Mouse (Mus musculus) gastrocnemius, adult 8-10 months (tissue): Measurements from ENCODE around the gene Tmem62. TPM values are rescaled to one million over a fixed set of nuclear protein-coding genes. Genes with fewer than 3 reads are reported as not detected.
A peak's percentile ranks its signal among the peaks of the same experiment; 100 is the strongest.
"Not testable (repeated sequence)": the region's sequence is repeated elsewhere in the genome, so short reads cannot be mapped to it uniquely, and the experiment has no call there.

Experiments
- DNase-seq, 2 experiments: peaks; one replicate each; pipeline ENCODE4 v3.0.0; 2022; ENCODE audit warnings: low spot score in 2 of 2
- total RNA-seq, 4 experiments: library from RNA; stranded (reverse); gene quantifications; 2 replicates each; pipeline ENCODE4 v1.2.4; 2022

Gene Tmem62
- total RNA-seq, result 1 to 10 TPM; 2.9 to 4.0 (median 3.2) TPM

DNA sequence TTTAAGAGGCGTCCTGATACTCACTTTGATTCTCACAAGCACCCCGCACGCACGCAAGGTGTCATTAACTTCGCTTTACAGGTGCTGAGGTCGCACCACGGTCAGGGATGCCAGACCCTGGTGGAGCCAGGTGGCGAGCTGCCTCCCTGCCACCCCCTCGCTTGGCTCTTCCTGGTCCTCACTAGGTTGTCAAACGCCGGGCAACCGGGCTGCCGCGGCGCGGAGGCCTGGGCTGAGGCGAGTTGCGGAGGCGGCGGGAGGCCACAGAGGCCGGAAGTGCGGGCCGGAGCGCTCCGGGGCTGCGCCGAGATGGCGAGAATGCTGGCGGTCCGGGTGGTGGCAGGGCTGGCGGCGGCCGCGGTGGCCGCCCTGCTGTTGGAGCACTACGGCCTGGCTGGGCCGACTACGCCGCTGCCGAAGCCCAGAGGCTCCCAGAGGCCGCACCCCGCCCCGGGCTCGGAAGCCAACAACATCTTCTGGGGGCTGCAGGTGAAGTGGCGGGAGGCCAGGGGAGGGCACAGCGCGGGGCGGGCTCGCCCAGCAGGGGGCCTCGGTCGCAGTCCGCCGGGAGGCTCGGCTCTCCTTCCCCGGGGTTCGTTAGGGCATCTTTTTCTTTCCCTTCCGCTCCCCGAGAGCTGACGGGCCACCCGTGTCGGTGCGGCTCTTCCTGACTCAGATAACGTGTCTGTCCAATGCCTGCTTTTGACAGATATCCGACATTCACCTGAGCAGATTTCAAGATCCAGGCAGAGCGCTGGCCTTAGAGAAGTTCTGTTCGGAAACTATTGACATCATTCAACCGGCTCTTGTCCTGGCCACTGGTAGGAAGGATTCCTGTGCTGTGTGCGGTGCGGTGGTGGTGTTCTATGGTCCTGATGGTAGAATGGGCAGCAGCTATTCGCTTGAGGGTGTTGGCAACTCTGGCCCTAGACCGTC, at the start of gene Tmem62:
TSS of gene Tmem62 (plus strand) at position 28 of the 936 bp plus-strand sequence.
- DNase-seq, result peak; percentile 42 to 48

DNA sequence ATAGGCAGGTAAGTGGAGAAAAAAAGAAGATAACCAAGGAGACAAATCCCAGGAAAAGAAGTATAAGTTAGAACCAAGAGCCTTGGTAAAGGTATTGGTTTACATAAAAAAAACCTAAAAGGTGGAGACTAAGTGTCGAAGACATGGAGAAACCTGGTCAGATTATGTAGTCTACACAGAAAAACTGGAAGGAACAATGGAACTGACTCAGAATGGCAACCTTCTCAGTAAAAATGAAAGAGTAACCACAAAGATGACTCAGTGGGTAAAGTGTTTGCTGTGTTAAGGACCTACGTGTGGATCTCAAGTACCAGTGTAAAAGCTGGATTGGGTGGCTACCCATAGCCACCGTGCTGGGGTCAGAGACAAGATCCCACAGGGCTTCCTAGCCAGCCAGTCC, 43.8 kb upstream of the Tmem62 start:
- DNase-seq, result no peak

DNA sequence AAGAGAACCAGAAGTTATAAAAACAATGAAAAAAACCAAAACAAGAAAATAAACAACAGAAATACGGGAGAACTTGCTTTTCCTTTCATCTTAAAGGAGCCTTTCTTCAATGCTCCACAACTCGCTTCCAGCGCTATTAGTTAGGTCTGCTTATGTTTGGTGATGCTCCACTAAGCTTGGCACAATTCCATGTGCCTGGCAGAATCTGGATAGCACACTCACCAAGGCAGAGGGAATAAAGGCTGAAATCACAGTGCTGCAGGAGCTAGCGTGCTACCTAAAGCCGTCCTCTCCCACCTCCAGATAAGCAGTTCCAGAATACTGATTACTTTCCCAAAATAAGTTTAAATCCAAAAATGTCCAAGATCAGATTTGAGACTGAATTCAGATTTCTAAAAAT, 25.6 kb upstream of the Tmem62 start:
- no peak for DNase-seq

DNA sequence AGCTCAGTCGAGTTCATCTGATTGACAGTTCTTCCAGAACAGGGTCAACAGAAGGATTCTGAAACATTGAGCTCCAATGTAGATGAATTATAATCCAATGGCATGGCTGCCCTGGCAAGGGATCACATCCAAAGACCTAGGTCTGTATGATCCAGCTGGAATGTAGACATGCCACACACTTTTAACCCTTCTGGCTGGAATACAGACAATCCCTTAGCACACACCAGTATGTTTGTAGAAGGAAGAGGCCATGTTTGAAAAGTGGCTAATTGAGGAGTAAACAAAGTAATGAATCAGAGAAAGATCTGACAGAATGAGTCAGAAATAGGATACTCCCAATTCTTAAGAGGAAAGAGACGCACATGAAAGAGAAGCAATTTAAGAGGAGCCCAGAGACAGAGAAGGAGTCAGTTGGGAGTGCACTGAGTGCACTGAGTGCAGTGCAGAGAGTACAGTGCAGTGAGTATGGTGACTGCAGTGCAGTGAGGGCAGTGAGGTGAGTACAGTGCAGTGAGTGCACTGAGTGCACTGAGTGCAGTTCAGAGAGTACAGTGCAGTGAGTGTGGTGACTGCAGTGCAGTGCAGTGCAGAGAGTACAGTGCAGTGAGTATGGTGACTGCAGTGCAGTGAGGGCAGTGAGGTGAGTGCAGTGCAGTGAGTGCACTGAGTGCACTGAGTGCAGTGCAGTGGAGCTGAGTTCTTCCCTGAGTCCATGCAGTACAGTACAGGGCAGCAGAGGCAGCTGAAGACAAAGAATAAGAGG, 24.5 kb upstream of the Tmem62 start:
- DNase-seq, result no peak

DNA sequence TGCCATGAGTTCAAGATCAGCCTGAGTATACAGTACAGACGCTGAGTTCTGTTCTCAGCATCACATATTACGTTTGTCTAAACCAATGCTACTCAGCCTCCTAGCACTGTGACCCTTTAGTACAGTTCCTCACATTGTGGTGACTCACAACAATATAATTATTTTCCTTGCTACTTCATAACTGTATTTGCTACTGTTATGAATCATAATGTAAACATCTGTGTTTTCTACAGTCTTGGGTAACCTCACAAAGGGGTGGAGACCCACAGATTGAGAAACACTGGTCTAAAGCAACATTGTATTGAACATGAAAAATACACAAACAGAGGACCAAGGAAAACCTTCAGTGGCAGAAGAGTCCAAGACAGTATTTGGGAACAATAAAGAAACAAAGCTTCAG, 17.5 kb upstream of the Tmem62 start:
- no peak for DNase-seq

DNA sequence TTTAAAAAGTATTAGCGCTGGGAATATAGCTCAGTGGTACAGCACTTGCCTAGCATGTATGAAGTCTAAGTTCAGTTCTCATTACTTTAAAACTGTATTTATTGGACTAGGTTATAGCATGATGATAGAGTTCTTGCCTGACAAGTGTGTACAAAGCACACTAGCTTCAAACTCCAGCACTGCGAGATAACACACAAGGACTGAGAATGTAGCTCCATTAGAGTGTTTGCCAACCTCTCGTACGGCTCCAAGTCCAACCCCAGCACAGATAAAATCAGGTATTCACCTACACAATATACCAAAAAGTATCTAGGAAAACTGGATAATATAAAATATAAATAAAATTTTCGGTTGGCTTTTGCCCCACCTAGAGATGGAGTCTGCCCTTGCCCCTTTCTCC, 17.0 kb upstream of the Tmem62 start:
- DNase-seq, result no peak

DNA sequence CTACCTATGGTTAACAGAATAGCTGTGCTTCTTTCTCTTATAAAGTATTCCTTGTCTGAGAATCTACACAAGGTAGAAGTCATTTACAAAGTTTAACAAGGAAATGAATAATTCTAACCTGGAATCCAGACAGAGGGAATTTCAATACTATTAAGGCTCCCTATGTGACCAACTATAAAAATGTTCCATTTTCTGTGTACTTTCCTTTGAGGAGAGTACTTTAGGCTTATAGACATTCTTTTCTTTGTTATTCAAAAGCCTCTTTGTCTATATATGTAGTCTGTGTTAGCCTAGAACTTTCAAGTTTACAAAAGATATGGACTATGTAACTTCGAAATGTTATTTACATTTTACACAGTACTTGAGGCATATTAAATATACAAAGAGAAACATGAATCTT, 16.6 kb upstream of the Tmem62 start:
- no peak for DNase-seq

DNA sequence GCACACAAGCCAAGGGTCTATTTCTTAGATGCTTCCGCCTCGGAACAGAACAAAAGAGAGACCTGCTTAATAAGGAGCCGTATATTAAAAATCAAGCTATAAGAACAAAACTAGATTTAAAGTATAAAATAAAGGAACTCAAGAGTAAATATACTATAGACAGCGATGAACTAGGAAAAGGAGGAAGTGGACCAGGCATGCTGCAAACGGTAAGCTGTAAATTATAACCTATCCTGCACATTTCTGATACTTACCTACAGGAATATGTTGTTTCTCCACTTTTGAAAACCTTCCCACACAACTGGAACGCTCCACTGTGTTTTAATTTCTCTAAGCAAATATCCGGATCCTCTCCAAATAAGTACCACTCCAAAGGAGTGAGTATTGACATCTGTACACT, 13.7 kb upstream of the Tmem62 start:
- DNase-seq, result no peak

DNA sequence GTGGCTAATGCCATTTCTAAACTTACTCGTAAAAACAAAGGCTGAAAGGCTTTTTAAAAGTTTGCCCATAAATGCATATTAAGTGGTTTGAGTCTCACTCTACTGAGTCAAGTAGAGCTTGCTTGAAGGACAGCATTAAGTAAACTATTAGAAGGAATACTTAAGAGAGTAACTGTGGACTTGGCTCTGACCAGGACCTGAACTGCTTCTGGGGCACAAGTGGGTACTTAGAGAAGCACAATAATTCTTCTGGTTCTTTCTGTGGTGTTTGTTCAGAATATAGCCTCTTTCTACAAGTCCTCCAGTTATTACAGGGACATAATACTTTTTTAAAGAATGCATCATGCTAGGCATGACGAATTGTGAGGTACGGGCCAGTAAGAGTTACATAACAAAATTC, 11.3 kb upstream of the Tmem62 start:
- no peak for DNase-seq

DNA sequence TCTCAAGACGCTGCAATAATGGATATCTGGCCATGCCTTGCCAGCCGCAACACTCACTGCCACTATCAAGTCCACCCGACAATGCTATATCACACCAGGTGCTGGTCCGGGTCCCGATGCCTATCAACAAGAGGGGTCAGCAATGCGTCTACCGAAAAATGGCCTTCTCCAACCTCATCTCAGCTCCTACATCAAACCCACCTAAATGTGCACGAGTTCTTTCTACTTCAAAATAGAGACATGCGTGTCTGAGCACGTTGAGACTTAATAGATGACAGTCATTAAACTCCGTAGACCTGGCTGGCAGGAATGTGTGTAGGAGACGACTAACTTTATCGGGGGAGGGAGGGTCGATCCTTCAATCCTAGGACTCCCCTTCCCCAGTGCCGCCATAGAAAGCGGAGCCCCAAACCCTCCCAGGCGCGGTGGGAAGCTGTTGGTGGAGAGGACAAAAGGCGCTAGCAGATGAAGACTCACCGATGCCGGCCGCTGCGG, 6.7 kb upstream of the Tmem62 start:
- no peak for DNase-seq

DNA sequence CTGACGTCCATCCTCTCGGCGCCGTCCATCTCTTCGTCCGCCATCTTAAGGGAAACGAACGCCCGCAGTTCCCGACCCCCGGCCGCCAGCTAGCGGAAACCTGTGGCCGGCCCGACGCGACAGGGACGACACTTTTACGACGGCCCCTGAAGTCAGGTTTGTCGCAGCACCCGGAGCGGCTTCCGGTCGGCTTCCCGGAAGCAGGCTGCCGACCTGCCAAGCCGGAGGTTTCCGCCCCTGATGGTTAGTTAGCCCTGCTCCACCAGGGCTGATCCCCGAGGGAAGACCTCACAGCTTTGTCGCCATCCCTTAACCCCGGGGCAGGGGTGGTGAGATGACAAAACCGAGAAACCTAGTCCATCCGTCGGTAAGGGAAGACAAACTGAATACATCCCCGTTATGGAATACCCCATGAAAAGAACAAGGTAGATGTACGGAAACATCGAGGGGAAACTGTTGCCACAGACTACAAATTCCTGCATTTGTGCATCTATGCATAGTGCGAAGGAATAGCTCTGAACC, 6.2 kb upstream of the Tmem62 start, which contains the start of gene Ubr1:
TSS of gene Ubr1 (minus strand) at position 157 of the 522 bp plus-strand sequence.
- DNase-seq, result peak; percentile 67 to 79

DNA sequence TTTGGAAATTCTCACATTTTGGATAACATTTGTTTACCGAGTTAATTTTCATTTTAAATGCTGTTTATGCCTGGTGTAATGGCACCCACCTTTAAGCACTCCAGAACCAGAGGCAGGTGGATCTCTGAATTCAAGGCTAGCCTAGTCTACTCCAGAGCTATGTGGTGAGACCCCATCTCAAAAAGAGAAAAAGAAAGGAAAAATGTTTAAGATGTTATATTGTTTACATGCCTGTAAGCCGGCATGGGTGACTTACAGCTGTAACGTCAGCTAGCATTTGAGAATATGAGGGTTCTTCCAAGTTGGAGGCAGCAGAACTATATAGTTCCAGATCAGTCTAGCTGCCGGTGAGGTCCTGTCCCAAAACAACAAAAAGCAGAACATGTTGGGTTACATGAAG, 5.1 kb upstream of the Tmem62 start:
- DNase-seq, result no peak

DNA sequence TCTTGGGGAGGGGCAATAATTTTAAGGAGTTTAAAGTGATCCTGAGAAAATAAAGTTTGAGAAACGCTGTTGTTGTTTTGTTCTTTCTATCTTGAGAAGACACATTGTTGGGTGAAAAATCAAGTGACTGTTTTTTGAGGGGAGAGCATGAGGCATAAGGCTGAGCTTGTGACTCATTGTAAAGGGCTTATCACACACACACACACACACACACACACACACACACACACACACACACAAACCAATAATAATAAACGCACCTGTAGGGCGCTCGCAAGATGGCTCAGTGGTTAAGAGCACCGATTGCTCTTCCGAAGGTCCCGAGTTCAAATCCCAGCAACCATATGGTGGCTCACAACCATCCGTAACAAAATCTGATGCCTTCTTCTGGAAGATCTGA, 4.6 kb upstream of the Tmem62 start:
- not testable (repeated sequence) for DNase-seq

DNA sequence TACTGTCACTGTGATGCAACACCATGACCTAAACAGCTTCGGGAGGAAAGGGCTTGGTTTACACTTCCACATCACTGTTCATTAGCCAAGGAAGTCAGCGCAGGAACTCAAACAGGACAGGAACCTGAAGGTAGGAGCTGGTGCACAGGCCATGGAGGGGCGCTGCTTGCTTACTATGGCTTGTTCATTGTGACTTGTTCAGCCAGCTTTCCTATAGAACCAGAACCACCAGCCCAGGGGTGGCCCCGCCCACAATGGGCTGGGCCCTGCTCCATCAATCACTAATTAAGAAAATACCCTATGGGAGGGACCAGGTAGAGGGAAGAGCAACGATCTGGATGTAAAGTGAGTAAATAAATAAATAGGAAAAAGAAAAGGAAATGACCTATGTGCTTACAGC, 3.9 kb upstream of the Tmem62 start:
- no peak for DNase-seq

DNA sequence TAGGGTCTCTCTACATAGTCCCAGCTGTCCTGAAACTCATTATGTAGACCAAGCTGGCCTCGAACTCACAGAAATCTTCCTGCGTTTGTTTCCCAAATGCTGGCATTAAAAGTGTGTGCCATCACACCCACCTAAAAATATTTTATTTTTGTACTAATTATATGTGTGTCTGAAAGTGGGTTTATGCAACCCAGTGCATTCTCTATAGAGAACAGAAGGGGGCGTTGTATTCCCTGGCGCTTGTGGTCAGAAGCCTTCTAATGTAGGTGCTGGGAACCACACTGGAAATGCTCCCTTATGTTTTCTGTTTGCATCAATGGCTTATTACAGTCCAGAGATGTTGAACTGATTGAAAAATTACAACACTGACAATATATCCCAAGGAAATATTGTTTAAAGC, 509 bp upstream of the Tmem62 start:
- no peak for DNase-seq

DNA sequence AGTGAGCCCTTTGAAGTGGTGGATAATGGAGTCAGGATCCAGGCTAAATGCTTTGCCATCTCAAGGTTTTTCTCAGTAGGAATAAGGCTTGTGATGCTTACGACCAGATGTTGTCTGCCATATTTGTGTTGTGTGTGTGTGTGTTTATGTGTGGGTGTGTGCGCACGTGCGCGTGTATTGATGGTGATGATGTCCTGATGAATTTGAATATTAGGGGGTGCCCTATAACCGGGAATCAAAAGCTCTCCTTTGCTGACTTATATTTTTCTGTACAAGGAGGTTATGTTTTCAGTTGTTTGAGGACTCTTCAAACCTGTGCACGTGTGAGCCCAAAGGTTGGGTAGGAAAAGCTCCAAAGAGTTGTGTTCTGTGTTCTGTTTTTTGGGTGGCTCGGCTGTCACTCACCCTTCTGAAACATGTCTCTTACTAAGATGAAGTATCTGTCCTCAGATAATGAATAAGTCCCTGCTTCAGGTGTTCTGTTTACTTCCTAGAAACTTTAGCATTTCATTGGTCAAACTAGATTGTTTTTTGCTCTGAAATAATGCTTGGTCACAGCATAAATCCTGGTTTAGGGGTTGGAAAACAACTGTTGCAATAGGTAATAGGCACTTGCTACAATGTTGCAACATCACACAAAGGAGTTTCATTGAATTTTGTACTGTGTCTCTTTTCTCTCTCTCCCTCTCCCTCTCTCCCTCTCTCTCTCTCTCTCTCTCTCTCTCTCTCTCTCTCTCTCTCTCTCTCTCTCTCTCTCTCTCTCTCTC, 1.3 kb downstream of the Tmem62 start:
- no peak for DNase-seq

DNA sequence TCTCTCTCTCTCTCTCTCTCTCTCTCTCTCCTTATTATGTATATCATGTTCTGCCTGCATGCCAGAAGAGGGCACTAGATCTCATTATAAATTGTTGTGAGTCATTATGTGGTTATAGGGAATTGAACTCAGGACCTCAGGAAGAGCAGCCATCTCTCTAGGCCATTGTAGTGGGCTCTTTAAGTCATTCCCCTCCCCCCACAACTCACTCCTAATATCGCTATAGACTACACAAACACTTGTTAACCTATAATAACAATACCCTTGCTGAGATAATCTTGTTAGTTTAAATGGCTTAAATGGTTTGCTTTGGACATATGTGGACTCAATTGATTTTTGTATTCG, 1.8 kb downstream of the Tmem62 start:
- no peak for DNase-seq

DNA sequence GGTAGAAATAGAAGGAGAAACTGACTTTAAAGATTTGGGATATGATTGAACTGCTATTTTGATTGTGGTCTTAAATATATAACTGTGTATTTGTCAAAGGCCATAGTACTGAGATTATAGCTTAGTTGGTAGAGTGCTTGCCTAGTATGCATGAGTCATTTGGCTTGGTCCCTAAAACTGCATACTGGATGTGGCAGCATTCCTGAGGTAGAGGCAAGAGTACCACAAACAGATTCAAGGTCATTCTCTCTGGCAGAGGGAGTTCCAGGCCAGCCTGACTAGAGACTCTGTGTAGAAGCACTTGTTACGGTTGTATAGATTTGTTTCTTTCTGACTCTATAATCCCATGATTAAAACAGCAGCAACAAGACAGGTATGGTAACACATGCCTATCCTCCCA, 3.0 kb downstream of the Tmem62 start:
- DNase-seq, result no peak

DNA sequence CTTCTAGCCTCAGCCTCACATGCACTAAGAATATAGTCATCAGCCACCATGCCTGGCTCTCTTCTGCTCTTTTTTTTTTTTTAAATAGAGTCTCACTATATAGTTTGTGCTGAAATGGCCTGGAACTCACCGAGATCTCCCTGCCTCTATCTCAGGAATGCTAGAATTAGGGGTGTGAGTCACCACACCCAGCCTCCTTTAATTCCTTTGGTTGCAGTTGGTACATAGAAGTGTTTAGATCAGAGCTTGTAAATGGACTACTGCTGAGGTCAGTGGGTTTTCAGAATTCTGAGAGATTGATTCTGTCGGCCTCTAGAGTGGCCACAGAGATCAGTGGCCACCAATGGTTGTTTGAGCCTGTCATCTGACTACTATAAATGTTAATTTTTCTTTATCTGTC, 4.0 kb downstream of the Tmem62 start:
- DNase-seq, result no peak

DNA sequence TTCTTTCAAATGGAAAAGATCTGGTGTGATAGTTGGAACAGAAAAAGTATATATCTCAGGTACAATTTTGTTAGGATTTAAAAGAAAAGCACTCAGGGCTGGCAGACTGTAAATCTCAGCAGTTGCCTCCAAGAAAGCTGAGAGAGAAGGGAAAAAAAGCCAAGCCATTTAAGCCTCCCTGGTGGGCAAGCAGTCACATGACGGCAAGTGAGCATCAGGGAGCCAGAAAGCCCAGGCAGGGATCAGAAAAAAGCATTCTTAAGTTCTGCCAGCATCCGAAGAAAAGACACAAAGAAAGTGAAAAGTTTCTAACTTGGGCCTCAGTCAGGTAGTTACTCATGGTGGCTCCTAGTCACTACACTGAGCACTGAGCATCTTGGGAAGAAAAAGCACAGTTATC, 6.8 kb downstream of the Tmem62 start:
- DNase-seq, result no peak

DNA sequence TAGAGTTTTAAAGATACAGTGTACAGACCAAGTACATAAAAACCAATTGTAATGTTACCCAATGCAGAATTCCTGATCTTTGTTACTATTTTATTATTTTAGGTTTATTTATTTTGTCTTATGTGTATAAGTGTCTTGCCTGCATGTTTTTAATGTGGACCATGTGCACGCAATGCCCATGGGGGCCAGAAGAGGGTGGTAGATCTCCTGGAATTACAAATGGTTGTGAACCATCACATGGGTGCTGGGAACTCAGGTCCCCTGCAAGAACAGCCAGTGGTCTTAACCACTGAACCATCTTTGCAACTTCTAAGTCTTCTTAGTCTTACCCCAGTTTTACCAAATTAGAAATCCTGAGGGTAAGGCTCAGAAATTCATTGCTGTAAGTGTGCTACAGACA, 8.4 kb downstream of the Tmem62 start:
- no peak for DNase-seq

DNA sequence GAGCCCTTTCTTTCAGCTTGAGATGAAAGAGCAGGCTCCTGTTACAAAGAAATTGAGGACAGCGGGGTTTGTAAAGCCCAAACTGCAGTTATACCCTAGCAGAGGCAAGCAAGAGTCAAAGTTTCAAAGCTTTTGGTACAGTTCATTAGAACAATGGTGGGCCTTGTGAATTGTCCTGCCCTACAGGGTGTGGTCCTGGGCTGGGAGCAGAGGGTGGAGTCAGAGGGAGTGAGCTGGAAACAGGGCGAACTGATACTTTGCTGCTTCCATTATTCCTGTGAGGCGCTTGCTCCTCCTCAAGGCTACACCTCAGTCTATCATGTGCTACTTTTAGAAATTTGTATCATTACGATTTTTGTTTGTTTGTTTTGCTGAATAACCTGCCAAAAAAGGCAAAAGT, 14.4 kb downstream of the Tmem62 start:
- DNase-seq, result no peak
